Comparison of ENCODE assay signal across 9 mouse cellular contexts in the genomic region with DNA sequence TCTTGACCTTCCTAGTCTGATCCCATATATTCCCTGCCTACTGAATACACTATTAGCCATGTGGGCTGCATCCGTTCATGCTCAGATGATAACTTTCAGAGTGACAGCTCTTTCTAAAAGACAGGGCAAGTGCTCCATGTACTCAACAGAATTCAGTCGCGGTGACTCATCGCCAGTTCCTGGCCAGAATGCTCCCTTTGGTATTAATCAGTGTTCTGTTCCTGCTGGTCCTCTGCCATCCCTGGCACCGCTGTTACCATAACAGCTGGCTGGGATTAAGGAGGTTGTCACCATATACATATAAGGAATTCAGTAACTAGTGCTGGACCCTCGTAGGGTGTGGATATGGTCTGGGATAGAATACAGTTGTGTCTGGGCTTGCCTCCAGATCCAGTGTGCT. TPM values are rescaled to one million over a fixed set of nuclear protein-coding genes. Genes with fewer than 3 reads are reported as not detected.
A peak's percentile ranks its signal among the peaks of the same experiment; 100 is the strongest.
DNase-seq lines count a peak whose midpoint lies in the region; ATAC-seq and TF ChIP-seq lines count a peak whose summit lies in the region.
"Had no signal": no experiment of that assay in that cellular context is flagged by ENCODE, and none has a peak within 500 bp of the region (broad histone marks: within the 10 kb centered on the region; RNA-seq: fewer than 3 reads in every experiment).

No protein-coding gene starts in this region.

- intact Hi-C loops in heart, adult 2 months (cut with DNase I), result no loop called here

- DNase-seq in urinary bladder, postnatal 14 days (ENCODE audit: low spot score), result peak; percentile 76
- no peak for DNase-seq in urinary bladder, postnatal 10 days (ENCODE audit: low spot score)
- peak; percentile 81 to 87 for DNase-seq in heart, adult 2 months
- peak; percentile 69 to 73 for DNase-seq in lung, adult 18-20 months
- DNase-seq in embryo, embryonic 10 days (ENCODE audit: low spot score), result no peak
- DNase-seq in spleen, postnatal 14 days (ENCODE audit: low spot score in 2 of 2), result no peak
- DNase-seq in kidney, adult 8-10 months, result no peak

- no peak for TF ChIP-seq POLR2A in heart, adult 2 months (IDR thresholded peaks at IDR 0.05; ENCODE audit: insufficient read depth, low read depth, low read length)

- peaks cover 10% of the 10 kb centered on the region for H3K4me1 ChIP-seq in heart, adult 2 months (ENCODE audit: control insufficient read depth, insufficient read depth, low read length)

- no peak for TF ChIP-seq CTCF in heart, adult 2 months (IDR thresholded peaks at IDR 0.05)

- no peak for ATAC-seq in megakaryocyte progenitor cell, adult 5-6 weeks (replicated peaks; ENCODE audit: poor library complexity)

- peak; percentile 20; the same call in 1 of the 2 replicates for TF ChIP-seq EP300 in heart, adult 2 months (IDR thresholded peaks at IDR 0.05; ENCODE audit: insufficient read depth, low read depth, low read length)

- peak overlapping the region; percentile 4 for H3K27ac ChIP-seq in heart, adult 2 months
- H3K27ac ChIP-seq: midbrain, embryonic 12.5 days had no signal

- H3K4me3 ChIP-seq in heart, adult 2 months, result no peak overlapping the region
- H3K4me3 ChIP-seq: midbrain, embryonic 12.5 days had no signal

- no peaks in the 10 kb centered on the region for H3K79me2 ChIP-seq in heart, adult 2 months (replicated peaks; ENCODE audit: control insufficient read depth, insufficient read depth, low read length)

- 22% methylated on average over 6 of the region's 6 CpGs for WGBS in heart, adult 2 months

- H3K9ac ChIP-seq in heart, adult 2 months (ENCODE audit: low read depth, low read length), result no peak overlapping the region
- H3K9ac ChIP-seq: midbrain, embryonic 12.5 days had no signal

- H3K36me3 ChIP-seq in heart, adult 2 months (ENCODE audit: control insufficient read depth, insufficient read depth, low read length), result no peaks in the 10 kb centered on the region
- H3K36me3 ChIP-seq: midbrain, embryonic 12.5 days had no signal

- no peaks in the 10 kb centered on the region for H3K27me3 ChIP-seq in heart, adult 2 months (ENCODE audit: control insufficient read depth, insufficient read depth, low read length)

RNA-seq across cellular contexts. Expression of a gene that starts 23.7 kb away (rescaled TPM):
- total RNA-seq in heart, adult 2 months (2021), result 1 to 10 TPM; 6.3 to 7.4 TPM
- 5.3 and 6.9 TPM in 2 replicates for polyA plus RNA-seq in heart, adult 2 months (2012; rRNA removed)
- 0.12 and 0.17 TPM in 2 replicates for total RNA-seq in megakaryocyte progenitor cell, adult 5-6 weeks (2015)
- 0.34 and 1.2 TPM in 2 replicates for total RNA-seq in megakaryocyte progenitor cell, adult 5-6 weeks (2017)

Comparison
In these comparisons a context has a peak if more than half of its experiments do, and no peak if none do; other contexts are left out.
1. DNase-seq: peak in urinary bladder, postnatal 14 days (single experiment), heart, adult 2 months (2 of 2) and lung, adult 18-20 months (2 of 2); none in urinary bladder, postnatal 10 days (single experiment), embryo, embryonic 10 days (single experiment), spleen, postnatal 14 days (0 of 2) and kidney, adult 8-10 months (0 of 2).